Mouse (Mus musculus): ENCODE data around the gene Ssmem1. TPM values are rescaled to one million over a fixed set of nuclear protein-coding genes. Genes with fewer than 3 reads are reported as not detected.

Ssmem1 gene
- polyA plus RNA-seq, 1 experiment from 2014 or later, result 0.49 TPM

GRCm38 (mm10) chr6:30535340-30535739 lies 25.7 kb downstream of the Ssmem1 start:
- Histone ChIP-seq H3K4me2 (replicated peaks) (no peak overlapping the region), H3K27ac (no peak overlapping the region), H3K27me3 (replicated peaks) (no peaks in the 10 kb centered on the region), H3K9me3 (no peaks in the 10 kb centered on the region), H3K4me3 (no peak overlapping the region), H3K36me3 (no peaks in the 10 kb centered on the region), H3K9ac (no peak overlapping the region), H3K4me1 (no peaks in the 10 kb centered on the region)
- ATAC-seq (ENCODE audit: low FRiP score, low read depth), result no peak
- WGBS, result 43% methylated on average over 3 of the region's 3 CpGs

GRCm38 (mm10) chr6:30538240-30538639 lies 28.6 kb downstream of the Ssmem1 start:
- Histone ChIP-seq H3K4me3 (no peak overlapping the region), H3K27me3 (replicated peaks) (no peaks in the 10 kb centered on the region), H3K9ac (no peak overlapping the region), H3K4me2 (replicated peaks) (no peak overlapping the region), H3K27ac (no peak overlapping the region), H3K36me3 (no peaks in the 10 kb centered on the region), H3K9me3 (no peaks in the 10 kb centered on the region), H3K4me1 (no peaks in the 10 kb centered on the region)
- WGBS, result 73% methylated on average over 10 of the region's 10 CpGs
- no peak for ATAC-seq (ENCODE audit: low FRiP score, low read depth)

GRCm38 (mm10) chr6:30538800-30539199 lies 29.2 kb downstream of the Ssmem1 start:
- WGBS, result 84% methylated on average over 5 of the region's 5 CpGs
- Histone ChIP-seq H3K9me3 (no peaks in the 10 kb centered on the region), H3K4me1 (peaks cover 2% of the 10 kb centered on the region; the same call in 1 of the 2 replicates), H3K9ac (no peak overlapping the region), H3K27me3 (replicated peaks) (no peaks in the 10 kb centered on the region), H3K27ac (no peak overlapping the region), H3K4me3 (no peak overlapping the region), H3K36me3 (no peaks in the 10 kb centered on the region), H3K4me2 (replicated peaks) (no peak overlapping the region)
- ATAC-seq (ENCODE audit: low FRiP score, low read depth), result no peak

DNA sequence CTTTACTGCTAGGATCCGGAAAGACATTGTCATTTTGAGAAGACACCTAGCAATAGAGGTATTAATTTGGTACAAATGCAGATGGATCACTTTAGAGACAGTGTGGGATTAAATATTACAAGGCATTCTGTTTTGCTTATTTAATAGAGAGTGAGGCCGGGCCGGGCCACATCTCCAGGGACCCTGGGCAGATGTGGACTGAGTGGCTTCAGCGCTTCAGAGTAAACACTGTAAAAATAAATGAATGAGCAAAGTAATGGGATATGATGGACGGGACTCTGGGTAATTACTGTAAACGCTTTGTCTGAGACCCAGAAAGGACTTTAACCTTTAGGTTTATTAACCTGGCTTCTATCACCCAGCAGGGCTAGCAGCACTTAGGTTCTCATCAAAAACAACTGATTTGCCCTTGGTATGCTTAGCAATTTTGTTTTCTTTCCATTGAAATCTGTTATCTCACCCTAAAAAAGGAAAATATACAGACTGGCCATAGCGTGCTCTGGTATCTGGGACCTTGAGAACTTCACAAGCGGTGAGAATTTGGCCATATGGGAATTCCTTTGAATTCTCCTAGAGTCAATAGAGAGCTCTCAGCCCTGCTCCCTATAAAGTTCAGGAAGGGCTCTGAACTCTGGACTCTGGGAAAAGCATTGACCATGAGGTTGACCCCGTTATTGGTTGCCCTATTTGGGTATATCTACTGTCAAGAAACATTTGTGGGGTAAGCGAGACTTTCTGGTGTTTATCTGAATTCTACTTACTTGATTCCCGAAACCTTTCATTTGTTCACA lies 31.6 kb downstream of the Ssmem1 start, which contains the start of gene Cpa2:
TSS of gene Cpa2 (plus strand) at position 574 of the 791 bp plus-strand sequence.
- H3K27ac ChIP-seq, result no peak within 1 kb of the TSS
- no peak within 1 kb of the TSS for H3K4me2 ChIP-seq (replicated peaks)
- no peaks in the 10 kb centered on the region for H3K9me3 ChIP-seq
- H3K4me1 ChIP-seq, result peaks cover 10% of the 10 kb centered on the region
- no peak within 1 kb of the TSS for H3K4me3 ChIP-seq
- no peaks in the 10 kb centered on the region for H3K27me3 ChIP-seq (replicated peaks)
- WGBS, result 70% methylated on average over 11 of the region's 11 CpGs
- H3K36me3 ChIP-seq, result no peaks in the 10 kb centered on the region
- ATAC-seq (ENCODE audit: low FRiP score, low read depth), result no peak
- H3K9ac ChIP-seq, result no peak within 1 kb of the TSS

GRCm38 (mm10) chr6:30542277-30542676 lies 32.6 kb downstream of the Ssmem1 start:
- H3K36me3 ChIP-seq, result no peaks in the 10 kb centered on the region
- no peak overlapping the region for H3K4me3 ChIP-seq
- H3K4me2 ChIP-seq (replicated peaks), result no peak overlapping the region
- 72% methylated on average over 6 of the region's 6 CpGs for WGBS
- H3K9me3 ChIP-seq, result no peaks in the 10 kb centered on the region
- no peak for ATAC-seq (ENCODE audit: low FRiP score, low read depth)
- no peak overlapping the region for H3K9ac ChIP-seq
- peaks cover 15% of the 10 kb centered on the region for H3K4me1 ChIP-seq
- no peaks in the 10 kb centered on the region for H3K27me3 ChIP-seq (replicated peaks)
- H3K27ac ChIP-seq, result no peak overlapping the region

DNA sequence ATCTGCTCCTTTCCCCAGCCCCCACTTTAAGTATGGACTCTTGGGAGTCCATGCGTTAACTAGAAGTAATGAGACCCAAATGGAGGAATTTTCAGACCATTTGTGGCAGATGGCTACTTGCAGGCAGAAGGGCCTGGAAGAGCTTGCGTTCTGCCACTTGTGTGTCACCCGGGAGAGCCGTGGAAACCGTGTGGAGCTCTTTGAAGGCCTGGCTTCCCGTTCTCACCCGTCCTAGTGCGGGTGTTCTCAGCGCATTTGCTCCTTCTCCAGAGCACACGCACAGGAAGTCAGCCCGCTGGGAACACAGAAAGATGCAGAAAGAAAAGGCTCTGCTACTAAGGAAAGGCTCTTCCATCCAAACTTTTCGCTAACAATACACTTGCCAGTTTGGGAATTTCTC lies 33.4 kb downstream of the Ssmem1 start:
- 52% methylated on average over 12 of the region's 12 CpGs for WGBS
- Histone ChIP-seq H3K4me1 (peaks cover 21% of the 10 kb centered on the region), H3K4me2 (replicated peaks) (no peak overlapping the region), H3K36me3 (no peaks in the 10 kb centered on the region), H3K4me3 (no peak overlapping the region), H3K9me3 (no peaks in the 10 kb centered on the region), H3K9ac (no peak overlapping the region), H3K27ac (0 out of 2 replicates have a peak overlapping the region, but pooled peaks have one; percentile 0), H3K27me3 (replicated peaks) (no peaks in the 10 kb centered on the region)
- ATAC-seq (ENCODE audit: low FRiP score, low read depth), result no peak

- H3K4me1 ChIP-seq, result peaks cover 21% of the 10 kb centered on the region
- no peak overlapping the region for H3K9ac ChIP-seq
Measured at GRCm38 (mm10) chr6:30543851-30544250, 34.2 kb downstream of the Ssmem1 start.

DNA sequence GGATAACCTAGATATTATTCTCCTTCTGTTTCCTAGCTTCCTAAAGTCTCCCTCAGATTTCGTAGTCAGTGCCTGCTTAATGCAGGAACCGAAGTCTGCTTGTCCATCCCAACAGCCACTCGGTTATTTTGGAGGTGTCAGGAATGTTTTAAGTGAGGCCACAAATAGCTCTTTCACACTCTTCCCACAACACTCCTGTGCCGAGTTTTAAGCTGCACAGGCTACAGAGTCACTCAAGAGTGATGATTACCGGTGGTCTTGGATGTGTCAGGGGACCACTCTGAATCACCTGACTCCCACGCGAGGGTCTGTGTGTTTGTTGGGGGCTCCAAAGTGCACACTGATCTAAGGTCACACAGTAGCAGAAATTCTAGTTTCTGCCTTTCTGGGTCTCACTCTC lies 36.0 kb downstream of the Ssmem1 start:
- Histone ChIP-seq H3K27me3 (replicated peaks) (no peaks in the 10 kb centered on the region), H3K9me3 (no peaks in the 10 kb centered on the region), H3K4me3 (no peak overlapping the region), H3K9ac (0 out of 2 replicates have a peak overlapping the region, but pooled peaks have one; percentile 9), H3K4me1 (peaks cover 28% of the 10 kb centered on the region), H3K36me3 (no peaks in the 10 kb centered on the region), H3K27ac (no peak overlapping the region), H3K4me2 (replicated peaks) (no peak overlapping the region)
- no peak for ATAC-seq (ENCODE audit: low FRiP score, low read depth)
- WGBS, result 73% methylated on average over 7 of the region's 7 CpGs

More at GRCm38 (mm10) chr6:30543851-30544250, 34.2 kb downstream of the Ssmem1 start:
- no peak for ATAC-seq (ENCODE audit: low FRiP score, low read depth)
- Histone ChIP-seq H3K4me3 (no peak overlapping the region), H3K9me3 (no peaks in the 10 kb centered on the region), H3K27me3 (replicated peaks) (no peaks in the 10 kb centered on the region), H3K4me2 (replicated peaks) (no peak overlapping the region), H3K27ac (no peak overlapping the region), H3K36me3 (no peaks in the 10 kb centered on the region)
- 19% methylated on average over 8 of the region's 8 CpGs for WGBS

- 10% methylated on average over 17 of the region's 17 CpGs for WGBS
- peak overlapping the region; percentile 42 for H3K9ac ChIP-seq
- ATAC-seq (ENCODE audit: low FRiP score, low read depth), result peak; percentile 81
Measured at GRCm38 (mm10) chr6:30546571-30547273, 37.1 kb downstream of the Ssmem1 start.

GRCm38 (mm10) chr6:30547274-30547645 lies 37.6 kb downstream of the Ssmem1 start:
- no peaks in the 10 kb centered on the region for H3K27me3 ChIP-seq (replicated peaks)
- H3K36me3 ChIP-seq, result no peaks in the 10 kb centered on the region
- peaks cover 35% of the 10 kb centered on the region for H3K4me1 ChIP-seq
- H3K27ac ChIP-seq, result peak overlapping the region; percentile 71
- 0 out of 2 replicates have a peak, but pooled peaks have one; percentile 34 for ATAC-seq (ENCODE audit: low FRiP score, low read depth)
- no peak overlapping the region for H3K4me3 ChIP-seq
- H3K9ac ChIP-seq, result peak overlapping the region; percentile 42; the same call in 1 of the 2 replicates
- no peaks in the 10 kb centered on the region for H3K9me3 ChIP-seq
- 1% methylated on average over 17 of the region's 17 CpGs for WGBS
- peak overlapping the region; percentile 55 for H3K4me2 ChIP-seq (replicated peaks)

More at GRCm38 (mm10) chr6:30546571-30547273, 37.1 kb downstream of the Ssmem1 start:
- Histone ChIP-seq H3K27ac (peak overlapping the region; percentile 71), H3K4me1 (peaks cover 31% of the 10 kb centered on the region), H3K9me3 (no peaks in the 10 kb centered on the region), H3K4me2 (replicated peaks) (peak overlapping the region; percentile 55), H3K4me3 (no peak overlapping the region), H3K27me3 (replicated peaks) (no peaks in the 10 kb centered on the region), H3K36me3 (no peaks in the 10 kb centered on the region)

DNA sequence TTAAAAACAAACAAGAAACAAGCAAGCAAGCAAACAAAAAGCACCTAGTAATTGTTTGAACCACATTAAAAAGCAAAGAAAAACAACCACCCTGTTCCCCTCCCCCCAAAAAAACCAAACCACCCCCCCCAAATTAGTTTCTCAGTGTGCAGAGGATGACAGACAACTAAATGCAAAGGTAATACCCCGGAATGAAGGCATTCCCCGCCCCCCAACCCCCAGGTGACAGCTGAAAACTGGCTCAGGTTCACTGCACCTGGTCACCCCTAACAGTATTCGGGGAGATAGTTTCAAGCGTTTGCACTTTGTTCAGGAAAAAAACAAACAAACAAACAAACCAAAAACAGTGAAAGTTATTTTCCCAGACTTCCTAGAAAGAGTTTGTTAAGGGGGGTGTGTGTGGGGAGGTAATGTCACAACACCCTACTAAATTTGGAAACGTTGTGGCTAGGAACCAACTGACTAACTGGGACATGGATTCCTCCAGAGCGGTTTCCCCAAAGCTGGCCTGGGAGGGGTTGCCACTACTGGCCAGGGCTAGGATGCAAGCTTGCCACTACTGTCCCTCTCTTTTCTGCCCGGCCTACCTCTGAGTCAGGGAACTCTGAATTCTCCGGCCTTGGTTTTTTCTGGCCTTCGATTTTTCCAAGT lies 38.1 kb downstream of the Ssmem1 start:
- Histone ChIP-seq H3K9me3 (no peaks in the 10 kb centered on the region), H3K9ac (no peak overlapping the region), H3K27me3 (replicated peaks) (no peaks in the 10 kb centered on the region), H3K4me1 (peaks cover 35% of the 10 kb centered on the region), H3K27ac (no peak overlapping the region), H3K36me3 (no peaks in the 10 kb centered on the region), H3K4me2 (replicated peaks) (peak overlapping the region; percentile 55), H3K4me3 (no peak overlapping the region)
- no peak for ATAC-seq (ENCODE audit: low FRiP score, low read depth)
- 25% methylated on average over 9 of the region's 9 CpGs for WGBS

DNA sequence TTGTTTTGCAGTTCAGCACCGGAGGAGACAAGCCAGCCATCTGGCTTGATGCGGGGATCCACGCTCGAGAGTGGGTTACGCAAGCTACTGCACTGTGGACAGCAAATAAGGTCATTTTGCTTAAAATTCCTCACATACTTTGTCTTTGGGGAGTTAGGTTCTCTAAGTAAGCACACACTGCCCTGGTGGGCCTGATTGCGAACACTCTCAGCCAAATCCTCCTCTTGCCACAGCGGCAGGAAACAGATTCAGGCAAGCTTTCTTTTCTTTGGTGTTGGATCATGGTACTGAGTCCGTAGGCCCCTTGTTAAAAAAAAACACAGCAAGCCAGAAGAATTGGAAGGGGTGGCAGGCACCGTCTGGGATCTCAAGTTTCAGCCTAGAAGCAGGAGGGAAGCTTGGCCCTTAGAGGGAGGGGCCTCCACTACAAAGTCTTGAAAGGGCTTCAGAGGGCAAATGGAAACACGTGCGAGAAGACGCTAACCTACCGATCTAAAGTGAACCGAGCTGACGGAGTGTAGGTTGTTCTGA lies 39.6 kb downstream of the Ssmem1 start:
- H3K4me1 ChIP-seq, result peaks cover 30% of the 10 kb centered on the region
- H3K27ac ChIP-seq, result peak overlapping the region; percentile 33; the same call in 1 of the 2 replicates
- no peaks in the 10 kb centered on the region for H3K36me3 ChIP-seq
- WGBS, result 25% methylated on average over 15 of the region's 15 CpGs
- H3K27me3 ChIP-seq (replicated peaks), result no peaks in the 10 kb centered on the region
- H3K4me3 ChIP-seq, result no peak overlapping the region
- no peak overlapping the region; the same call in 1 of the 2 replicates for H3K9ac ChIP-seq
- no peak for ATAC-seq (ENCODE audit: low FRiP score, low read depth)
- 0 out of 2 replicates have a peak overlapping the region, but pooled peaks have one; percentile 18 for H3K4me2 ChIP-seq (replicated peaks)
- no peaks in the 10 kb centered on the region for H3K9me3 ChIP-seq
